Mouse (Mus musculus): ENCODE data around the gene Ngp.
"Not testable (repeated sequence)": the region's sequence is repeated elsewhere in the genome, so short reads cannot be mapped to it uniquely, and the experiment has no call there.

The Ngp gene

DNA sequence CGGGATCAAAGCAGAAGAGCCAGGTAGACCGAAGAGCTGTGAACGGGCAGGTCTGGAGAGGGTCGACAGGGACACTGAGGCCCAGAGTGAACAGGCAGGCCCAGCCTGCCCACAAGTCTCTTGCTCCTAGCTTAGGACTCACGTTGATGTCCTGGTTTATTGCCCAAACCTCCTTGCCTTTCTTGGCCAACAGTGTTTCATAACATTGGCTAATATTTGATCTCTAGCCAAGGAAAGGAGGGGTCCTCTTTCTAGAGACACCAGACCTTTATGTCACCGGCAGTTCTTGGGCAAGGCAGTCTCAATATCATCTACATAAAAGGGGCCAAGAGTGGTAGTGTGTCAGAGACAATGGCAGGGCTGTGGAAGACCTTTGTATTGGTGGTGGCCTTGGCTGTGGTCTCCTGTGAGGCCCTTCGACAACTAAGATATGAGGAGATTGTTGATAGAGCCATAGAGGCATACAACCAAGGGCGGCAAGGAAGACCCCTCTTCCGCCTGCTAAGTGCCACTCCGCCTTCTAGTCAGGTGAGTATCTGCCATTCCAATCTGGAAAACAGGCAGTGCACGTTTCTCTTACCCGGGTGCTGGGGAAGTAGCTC lies at the start of gene Ngp:
TSS of gene Ngp (plus strand) at position 237 of the 602 bp plus-strand sequence.
- no peak for DNase-seq (ENCODE audit: low read depth, low spot score)

DNA sequence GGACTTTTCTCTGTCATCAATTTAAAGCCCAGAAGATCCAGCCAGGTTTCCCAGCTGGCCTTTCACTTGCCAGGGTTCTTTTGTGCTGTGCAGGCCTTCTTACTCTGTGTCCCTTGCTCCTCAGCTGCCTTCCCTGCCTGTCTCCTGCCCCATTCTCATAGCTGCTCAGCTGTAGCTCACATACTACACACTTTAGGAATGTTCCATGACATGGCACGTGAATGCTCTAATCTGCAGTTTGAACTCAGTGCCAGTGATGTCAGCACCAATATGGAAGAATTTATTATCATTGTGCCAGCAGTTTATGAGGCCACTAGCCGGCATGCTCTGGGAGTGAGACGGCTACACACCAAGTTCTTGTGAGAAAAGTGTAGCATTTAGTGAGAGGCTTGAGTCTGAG lies 49.7 kb upstream of the Ngp start:
- DNase-seq (ENCODE audit: low read depth, low spot score) = no peak

DNA sequence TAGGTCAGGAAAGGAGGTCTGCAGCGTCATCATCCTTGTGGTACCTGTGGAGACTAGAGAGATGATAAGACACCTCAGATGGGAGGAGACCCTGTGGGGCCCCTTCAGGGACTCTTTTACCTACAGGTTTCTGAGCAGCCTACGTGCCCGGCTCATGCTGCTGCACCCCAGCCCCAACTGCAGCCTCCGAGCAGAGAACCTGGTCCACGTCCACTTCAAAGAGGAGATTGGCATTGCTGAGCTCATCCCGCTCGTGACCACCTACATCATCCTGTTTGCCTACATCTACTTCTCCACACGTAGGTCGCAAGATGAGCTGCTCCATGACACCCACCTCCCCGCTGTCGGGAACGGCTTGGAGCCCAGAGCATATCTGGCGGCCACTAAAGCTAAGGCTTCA lies 45.7 kb upstream of the Ngp start:
- no peak for DNase-seq (ENCODE audit: low read depth, low spot score)

DNA sequence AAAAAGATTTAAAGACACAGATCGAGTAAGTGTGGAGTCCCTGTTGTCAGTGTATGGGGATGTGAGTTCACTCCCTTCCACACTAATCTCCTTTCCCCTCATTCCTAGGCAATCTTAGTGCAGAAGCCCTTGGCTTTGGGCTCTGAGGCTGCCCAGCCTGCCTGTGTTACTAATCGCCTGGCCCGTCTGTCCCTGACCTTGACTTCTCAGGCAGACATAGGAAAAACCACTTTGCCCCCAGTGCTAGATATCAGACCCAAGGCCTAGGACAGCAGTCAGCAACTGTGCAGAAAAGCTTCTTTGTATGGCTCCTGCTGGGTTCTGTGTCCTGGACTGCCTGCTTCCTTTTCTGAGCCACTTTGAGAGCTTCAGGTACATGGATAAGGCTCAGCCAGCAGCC lies 43.9 kb upstream of the Ngp start:
- DNase-seq (ENCODE audit: low read depth, low spot score) = no peak

DNA sequence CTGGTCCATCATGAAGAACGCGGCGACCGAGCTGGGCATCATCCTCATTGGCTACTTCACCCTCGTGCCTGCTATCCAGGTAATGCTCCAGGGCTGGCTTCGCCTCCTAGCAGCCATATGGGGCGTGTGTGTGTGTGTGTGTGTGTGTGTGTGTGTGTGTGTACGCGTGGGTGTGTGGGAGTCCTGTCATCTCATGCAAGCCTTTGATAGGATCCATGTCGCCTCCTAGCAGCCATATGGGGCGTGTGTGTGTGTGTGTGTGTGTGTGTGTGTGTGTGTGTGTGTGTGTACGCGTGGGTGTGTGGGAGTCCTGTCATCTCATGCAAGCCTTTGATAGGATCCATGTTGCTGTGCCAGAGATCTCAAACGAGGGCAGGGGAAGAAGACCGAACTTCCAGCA lies 41.9 kb upstream of the Ngp start:
- DNase-seq (ENCODE audit: low read depth, low spot score) = not testable (repeated sequence)

DNA sequence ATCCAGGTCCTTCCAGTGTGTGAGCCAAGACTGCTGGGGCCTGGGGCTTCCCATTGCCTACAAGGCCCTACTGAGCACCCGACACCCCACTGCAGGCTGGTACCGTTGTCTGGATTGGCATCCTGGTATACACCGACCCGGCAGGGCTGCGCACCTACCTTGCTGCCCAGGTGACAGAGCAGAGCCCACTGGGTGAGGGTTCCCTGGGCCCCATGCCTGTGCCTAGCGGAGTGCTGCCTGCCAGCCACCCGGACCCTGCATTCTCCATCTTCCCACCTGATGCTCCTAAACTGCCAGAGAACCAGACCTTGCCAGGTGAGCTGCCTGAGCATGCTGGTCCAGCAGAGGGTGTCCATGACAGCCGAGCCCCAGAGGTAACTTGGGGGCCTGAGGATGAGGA lies 40.2 kb upstream of the Ngp start:
- DNase-seq (ENCODE audit: low read depth, low spot score) = no peak

DNA sequence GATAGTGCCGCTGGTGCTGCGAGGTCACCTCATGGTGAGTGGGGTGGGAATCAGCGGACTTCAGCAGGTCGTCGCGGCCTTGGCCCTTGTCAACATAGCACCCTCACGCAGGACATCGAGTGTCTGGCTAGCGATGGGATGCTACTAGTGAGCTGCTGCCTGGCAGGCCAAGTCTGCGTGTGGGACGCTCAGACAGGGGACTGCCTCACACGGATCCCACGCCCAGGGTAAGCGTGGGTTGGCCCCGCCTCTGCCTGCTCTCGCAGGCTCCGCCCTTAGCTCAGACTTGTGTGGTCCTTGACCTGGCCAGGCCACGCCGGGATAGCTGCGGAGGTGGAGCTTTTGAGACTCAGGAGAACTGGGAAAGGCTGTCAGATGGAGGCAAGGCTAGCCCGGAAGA lies 38.9 kb upstream of the Ngp start:
- no peak for DNase-seq (ENCODE audit: low read depth, low spot score)

DNA sequence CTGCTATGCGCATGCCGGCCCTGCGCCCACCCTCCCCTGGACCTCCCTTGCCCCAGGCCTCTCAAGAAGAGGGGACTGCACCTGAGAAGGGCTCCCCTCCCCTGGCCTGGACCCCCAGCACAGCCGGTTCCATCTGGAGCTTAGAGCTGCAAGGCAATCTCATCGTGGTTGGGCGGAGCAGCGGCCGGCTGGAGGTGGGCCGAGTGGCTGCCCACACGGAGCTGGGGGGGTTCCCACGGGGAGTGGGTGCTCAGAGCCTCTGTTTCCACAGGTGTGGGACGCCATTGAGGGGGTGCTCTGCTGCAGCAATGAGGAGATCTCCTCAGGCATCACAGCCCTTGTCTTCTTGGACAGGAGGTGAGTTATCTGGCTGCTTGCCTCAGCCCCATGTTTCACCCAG lies 38.3 kb upstream of the Ngp start:
- DNase-seq (ENCODE audit: low read depth, low spot score) = no peak

DNA sequence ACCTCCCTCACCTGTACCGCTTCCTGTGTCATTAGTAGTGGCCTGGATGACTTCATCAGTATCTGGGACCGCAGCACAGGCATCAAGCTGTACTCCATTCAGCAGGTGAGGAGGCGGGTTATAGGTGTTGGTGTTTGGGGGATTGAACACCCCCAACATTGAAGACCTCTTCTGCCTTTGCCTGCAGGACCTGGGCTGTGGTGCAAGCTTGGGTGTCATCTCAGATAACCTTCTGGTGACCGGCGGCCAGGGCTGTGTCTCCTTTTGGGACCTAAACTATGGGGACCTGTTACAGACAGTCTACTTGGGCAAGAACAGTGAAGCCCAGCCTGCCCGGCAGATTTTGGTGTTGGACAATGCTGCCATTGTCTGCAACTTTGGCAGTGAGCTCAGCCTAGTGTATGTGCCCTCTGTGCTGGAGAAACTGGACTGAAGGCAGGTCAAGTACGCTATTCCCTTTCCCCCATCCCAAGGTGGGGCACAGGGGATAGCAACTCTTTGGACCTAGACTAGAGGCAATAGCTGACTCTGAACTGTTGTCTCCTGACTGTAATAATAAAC lies 35.1 kb upstream of the Ngp start:
- DNase-seq (ENCODE audit: low read depth, low spot score) = no peak

DNA sequence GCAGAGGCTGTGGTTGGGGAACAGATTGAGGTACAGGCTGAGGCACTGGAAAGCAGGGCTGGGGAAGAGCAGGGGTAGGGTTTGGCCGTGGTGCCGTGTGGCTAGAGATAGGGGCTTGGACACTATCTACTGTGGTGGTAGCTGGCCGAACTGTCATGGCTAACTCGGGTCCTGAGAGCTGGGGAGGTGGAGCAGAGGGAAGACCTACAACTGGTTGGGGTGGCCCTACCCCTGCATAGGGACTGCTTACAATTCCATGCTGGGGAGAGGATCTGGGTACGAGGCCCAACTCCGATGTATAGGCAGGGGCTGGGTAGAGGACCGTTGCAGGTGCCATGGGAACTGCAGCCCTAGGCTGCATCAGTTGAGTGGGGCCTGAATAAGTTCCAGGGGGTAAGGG lies 31.5 kb upstream of the Ngp start:
- no peak for DNase-seq (ENCODE audit: low read depth, low spot score)

DNA sequence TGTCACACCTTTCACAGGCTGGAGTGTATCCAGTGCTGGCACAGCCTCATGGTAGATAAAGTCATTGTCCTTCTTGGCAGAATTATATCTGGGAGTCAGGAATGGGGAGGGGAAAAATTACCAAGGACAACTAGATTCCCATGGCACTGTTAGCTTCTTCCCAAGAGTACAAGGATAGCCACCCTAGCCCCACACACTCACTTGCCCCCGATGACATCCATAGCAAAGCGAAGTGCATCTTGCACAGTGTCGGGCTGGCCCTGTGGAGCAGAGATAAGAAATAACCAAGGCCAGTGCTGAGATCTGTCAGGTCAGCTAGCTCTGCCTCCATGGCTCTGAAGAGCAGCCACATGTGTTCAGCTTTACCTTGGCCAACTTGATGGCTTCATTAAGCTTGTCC lies 28.7 kb upstream of the Ngp start:
- no peak for DNase-seq (ENCODE audit: low read depth, low spot score)

DNA sequence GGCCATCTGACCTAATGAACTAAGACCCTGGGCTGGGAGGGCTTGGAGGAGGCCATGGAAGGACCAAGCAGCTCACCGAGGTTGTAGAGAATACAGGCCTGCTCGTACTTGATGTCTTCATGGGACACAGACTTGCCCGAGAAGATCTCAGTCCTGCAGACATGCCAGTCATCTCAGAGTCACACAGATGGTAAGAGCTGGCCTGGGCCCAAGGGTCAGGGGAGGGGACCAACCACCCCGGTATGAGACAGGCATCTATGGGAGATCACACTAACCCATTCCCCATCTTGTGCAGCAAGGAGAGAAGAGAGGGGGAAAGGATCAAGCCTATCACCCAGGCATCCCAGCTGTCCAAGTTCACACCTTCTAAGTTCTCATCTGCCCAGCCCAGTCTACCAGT lies 26.3 kb upstream of the Ngp start:
- no peak for DNase-seq (ENCODE audit: low read depth, low spot score)

DNA sequence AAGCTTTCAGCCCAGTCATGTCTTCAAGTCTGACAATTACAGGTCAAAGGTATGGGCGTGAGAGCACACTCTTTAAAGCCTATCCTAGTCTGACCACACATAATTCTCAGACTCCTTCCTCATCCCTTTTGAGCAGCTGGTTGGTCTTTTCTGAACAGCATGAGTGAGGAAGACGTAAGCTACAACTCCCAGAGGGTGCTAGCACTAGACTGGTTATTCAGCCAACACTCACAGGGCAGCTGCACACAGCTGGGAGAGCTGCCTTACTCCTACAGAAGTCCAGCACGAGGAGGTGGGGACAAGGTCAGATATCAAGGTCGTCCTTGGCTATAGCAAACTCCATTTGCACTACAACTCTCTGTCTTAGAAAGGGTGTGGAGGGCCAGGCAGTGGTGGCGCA lies 18.9 kb upstream of the Ngp start:
- no peak for DNase-seq (ENCODE audit: low read depth, low spot score)

DNA sequence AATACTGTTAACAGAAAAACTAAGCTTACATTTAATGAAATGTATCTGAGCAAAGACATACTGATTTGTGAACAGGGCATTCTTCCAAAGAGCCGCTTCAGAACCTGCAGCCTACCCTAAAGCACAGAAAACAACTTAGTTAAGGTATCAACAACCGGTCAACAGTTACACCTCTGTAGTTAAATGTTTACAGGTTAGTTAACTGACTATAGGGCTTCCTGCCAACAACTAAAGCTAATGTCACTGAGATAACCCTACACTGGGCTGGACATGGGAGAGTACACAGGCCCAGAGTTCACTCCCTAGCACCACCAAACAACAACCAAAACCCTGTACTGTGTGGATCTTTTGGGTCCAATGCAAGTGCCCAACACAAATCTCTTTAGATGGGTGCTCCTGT lies 16.8 kb upstream of the Ngp start:
- DNase-seq (ENCODE audit: low read depth, low spot score) = no peak

DNA sequence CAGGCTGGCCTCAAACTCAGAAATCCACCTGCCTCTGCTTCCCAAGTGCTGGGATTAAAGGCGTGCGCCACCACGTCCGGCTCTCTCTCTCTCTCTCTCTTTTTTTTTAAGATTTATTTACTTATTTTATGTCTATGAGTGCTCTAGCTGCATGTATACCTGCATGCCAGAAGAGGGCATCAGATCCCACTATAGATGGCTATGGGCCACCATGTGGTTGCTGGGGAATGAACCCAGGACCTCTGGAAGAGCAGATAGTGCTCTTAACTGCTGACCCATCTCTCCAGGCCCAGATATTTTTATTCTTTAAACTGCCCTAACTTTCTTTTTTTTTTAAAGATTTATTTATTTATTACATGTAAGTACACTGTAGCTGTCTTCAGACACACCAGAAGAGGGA lies 16.3 kb upstream of the Ngp start:
- DNase-seq (ENCODE audit: low read depth, low spot score) = not testable (repeated sequence)

DNA sequence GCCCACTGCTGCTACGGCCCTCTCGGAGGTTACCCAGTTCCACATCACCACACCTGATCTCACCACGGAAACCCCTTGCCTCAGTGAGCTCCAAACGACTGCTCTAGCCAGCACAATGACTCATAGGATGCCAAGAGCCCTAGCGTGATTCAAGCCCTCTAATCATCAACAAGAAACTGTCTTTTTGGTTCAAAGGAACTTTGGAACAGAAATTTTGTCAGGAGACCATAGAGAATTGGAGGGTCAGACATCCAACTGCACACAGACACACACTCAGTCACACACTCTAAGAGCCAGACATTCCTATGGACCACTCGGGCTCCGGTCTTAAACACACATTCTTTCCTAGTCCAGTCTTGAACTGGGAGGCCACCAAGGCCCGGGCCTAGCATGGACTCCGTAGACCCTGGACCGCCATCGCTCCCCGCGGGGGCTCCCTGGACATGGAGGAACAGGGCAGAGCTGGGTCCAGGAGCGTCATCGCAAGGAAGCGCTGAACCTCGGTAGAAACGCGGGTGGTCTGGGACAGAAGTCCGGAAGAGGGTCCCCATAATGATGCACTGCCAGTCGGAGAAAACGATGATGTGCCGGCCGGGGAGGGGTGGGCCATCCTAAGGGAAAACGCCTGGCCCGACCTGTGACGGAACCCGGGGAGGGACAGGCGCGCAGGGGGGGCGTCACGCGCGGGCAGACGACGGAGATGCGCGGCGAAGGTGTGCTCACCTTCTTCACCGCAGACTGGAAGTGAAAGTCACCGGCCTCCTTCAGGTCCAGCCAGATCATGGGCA lies 12.0 kb upstream of the Ngp start:
- DNase-seq (ENCODE audit: low read depth, low spot score) = peak; percentile 8

DNA sequence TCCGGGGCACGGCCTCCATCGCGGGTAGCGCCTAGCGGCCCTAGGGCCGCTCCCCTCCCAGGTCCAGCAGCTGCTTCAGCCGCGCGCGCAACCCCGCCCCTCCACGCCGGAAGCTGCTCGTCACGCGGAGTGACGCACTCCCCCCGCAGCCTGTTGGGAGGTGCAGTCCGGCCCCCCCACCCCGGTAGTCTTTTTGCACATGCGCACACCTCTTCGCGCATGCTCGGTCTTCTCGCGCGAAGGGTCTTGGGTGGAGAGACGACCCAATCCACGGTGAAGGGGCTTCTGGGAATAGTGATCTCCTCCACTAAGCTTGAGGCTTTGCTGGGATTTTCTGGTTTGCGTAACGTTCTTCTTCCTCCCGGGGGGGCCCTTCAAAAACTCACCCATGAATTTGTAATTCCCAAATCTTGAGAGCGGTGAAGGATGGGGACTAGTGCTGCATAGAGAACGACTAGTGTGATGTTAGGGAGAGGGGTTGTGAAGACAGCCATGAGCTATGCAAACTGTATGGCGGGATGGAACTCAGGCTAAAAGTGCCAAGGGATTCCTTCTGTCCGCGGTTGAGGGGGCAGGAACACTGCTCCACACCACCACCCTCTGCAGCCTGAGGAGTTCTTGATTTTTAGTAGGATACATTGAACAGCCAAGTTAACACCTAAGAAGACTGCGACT lies 11.3 kb upstream of the Ngp start, which contains the start of gene Ptpn23:
TSS of gene Ptpn23 (minus strand) at position 115 of the 675 bp plus-strand sequence.
- peak; percentile 96 for DNase-seq (ENCODE audit: low read depth, low spot score)

DNA sequence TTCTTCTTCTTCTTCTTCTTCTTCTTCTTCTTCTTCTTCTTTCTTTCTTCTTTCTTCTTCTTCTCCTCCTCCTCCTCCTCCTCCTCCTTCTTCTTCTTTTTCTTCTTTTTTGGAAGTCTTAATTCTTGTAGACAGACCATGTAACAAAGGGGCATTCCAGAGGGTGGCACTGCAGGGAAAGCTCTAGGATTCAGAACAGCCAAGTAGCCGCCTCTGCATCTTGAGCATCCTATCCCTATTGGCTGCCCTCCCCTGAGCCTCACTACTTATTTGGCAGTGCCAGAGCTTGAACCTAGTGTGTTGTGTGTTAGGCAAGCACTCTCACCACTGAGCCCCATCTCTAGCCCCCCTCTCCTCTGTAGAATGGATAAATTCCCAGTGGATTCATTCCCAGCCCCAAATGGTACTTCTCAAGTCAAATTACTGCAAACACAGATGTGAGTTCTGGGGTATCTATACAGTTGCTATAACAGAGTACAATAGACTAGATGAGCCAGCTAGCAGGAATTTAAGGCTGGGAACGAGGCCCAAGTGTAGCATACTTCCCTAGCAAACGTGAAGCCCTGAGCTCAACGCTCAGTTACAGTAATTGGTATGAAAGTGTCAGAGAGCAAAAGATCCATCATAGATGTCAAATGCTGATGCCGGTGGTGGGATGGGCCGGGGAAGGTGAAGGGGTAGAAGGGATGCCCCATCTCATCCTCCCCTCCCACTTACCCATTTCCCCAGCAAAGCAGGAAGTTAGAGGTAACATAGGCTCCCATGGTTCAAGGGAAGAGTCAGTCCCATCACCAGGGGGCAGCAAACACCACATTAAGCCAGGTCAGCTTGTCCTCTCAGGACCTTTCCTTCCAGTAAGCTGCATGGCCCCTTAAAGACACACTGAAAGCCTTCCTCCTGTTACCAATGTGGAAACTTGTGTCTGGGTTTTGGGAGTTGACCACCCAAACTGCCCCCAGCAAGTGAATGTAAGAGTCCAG lies 8.3 kb upstream of the Ngp start:
- peak; percentile 65 for DNase-seq (ENCODE audit: low read depth, low spot score)

DNA sequence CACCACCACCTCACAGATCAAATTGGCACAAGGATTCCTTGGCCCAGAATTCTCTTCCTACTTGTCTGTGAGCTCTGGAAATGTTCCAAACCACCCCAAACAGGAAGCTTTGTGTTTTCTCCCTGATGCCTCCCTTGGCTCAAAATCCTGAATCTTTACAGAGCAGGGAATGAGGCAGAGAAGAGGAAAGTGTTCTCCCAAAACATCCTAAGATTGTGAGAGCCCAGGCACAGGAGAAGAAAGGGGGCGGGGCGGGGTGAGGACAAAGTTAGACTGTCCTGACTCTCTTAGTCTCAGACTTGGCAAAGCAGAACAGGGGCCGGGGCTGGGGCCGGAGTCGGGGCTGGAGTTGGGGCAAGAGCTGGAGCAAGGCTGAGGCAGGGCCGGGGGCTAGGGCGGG lies 6.6 kb upstream of the Ngp start:
- DNase-seq (ENCODE audit: low read depth, low spot score) = no peak

DNA sequence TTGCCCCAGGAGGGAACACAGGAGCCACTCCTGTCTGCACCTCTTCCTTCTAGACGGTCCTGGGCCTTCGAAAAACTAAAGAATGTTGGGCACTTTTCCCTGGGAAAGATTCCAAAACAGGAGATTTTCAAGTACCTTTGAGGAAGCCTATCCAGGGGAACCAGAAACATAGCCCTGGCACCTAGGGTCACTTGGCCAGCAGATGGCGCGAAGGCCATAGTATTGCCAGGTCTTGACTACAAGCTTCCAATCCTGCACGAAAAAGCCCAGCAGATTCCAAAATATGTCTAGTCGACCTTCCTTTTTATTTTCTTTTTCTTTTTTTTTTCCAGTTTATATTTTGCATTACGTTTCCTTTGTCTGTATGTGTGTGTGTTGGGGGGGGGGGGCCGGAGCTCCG lies 5.8 kb upstream of the Ngp start:
- peak; percentile 24 for DNase-seq (ENCODE audit: low read depth, low spot score)

DNA sequence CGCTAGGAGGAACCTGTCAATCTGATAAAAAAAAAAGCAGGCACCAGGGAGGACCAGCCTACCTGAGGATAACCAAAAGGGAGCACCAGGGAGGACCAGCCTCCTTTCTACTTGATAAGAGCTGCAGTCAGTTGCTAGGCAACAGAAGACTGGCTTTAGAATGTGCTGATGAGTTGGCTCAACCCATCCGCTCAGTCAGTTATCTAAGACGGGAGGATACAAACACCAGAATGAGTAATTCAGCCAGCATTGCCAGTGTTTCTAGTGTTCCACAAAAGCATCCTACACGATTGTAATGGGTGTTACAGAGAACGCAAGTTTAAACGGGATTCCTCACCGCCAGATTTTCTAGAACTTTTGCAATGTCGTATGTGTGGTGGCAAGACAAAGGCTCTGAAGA lies 11.7 kb downstream of the Ngp start:
- no peak for DNase-seq (ENCODE audit: low read depth, low spot score)
